Mouse (Mus musculus) lung, postnatal 10 days (tissue): ENCODE data around the gene Hkdc1.
"Not testable (repeated sequence)": the region's sequence is repeated elsewhere in the genome, so short reads cannot be mapped to it uniquely, and the experiment has no call there.

Source experiments
- DNase-seq: peaks from one replicate; pipeline ENCODE4 v3.0.0; 2021

Hkdc1 gene

GRCm38 (mm10) chr10:62422255-62422654 lies at the start of gene Hkdc1:
Gene Hkdc1 (minus strand): TSS chr10:62422491.
- DNase-seq, result peak; percentile 44

GRCm38 (mm10) chr10:62471105-62471504 lies 48.8 kb upstream of the Hkdc1 start:
- no peak for DNase-seq

- no peak for DNase-seq
Observed at GRCm38 (mm10) chr10:62469736-62470135, 47.4 kb upstream of the Hkdc1 start.

GRCm38 (mm10) chr10:62461321-62461720 lies 39.0 kb upstream of the Hkdc1 start:
- no peak for DNase-seq

- not testable (repeated sequence) for DNase-seq
Observed at GRCm38 (mm10) chr10:62452001-62452400, 29.7 kb upstream of the Hkdc1 start.

GRCm38 (mm10) chr10:62450280-62450640 lies 28.0 kb upstream of the Hkdc1 start:
- no peak for DNase-seq

GRCm38 (mm10) chr10:62449364-62450279 lies 27.3 kb upstream of the Hkdc1 start, which contains the start of the genes 4930507D05Rik and Supv3l1:
Gene 4930507D05Rik (plus strand): TSS chr10:62449489.
Gene Supv3l1 (minus strand): TSS chr10:62449738.
- peak; percentile 92 for DNase-seq

- no peak for DNase-seq
Observed at GRCm38 (mm10) chr10:62430427-62430826, 8.1 kb upstream of the Hkdc1 start.

GRCm38 (mm10) chr10:62425081-62425871 lies 3.0 kb upstream of the Hkdc1 start:
- DNase-seq, result peak; percentile 15

GRCm38 (mm10) chr10:62421127-62421526 lies 1.2 kb downstream of the Hkdc1 start:
- no peak for DNase-seq

GRCm38 (mm10) chr10:62420399-62420798 lies 1.9 kb downstream of the Hkdc1 start:
- no peak for DNase-seq

GRCm38 (mm10) chr10:62419422-62419821 lies 2.9 kb downstream of the Hkdc1 start:
- no peak for DNase-seq

- DNase-seq, result no peak
Observed at GRCm38 (mm10) chr10:62418831-62419356, 3.4 kb downstream of the Hkdc1 start.

GRCm38 (mm10) chr10:62413606-62413982 lies 8.7 kb downstream of the Hkdc1 start:
- peak; percentile 46 for DNase-seq

GRCm38 (mm10) chr10:62412906-62413605 lies 9.2 kb downstream of the Hkdc1 start:
- DNase-seq, result peak; percentile 47

- DNase-seq, result no peak
Observed at GRCm38 (mm10) chr10:62411431-62412410, 10.6 kb downstream of the Hkdc1 start.

- peak; percentile 81 for DNase-seq
Observed at GRCm38 (mm10) chr10:62410943-62411342, 11.3 kb downstream of the Hkdc1 start.

- DNase-seq, result peak; percentile 78
Observed at GRCm38 (mm10) chr10:62404901-62405300, 17.4 kb downstream of the Hkdc1 start.

GRCm38 (mm10) chr10:62401641-62402111 lies 20.6 kb downstream of the Hkdc1 start:
- peak; percentile 14 for DNase-seq

GRCm38 (mm10) chr10:62383011-62383410 lies 39.3 kb downstream of the Hkdc1 start:
- no peak for DNase-seq

GRCm38 (mm10) chr10:62380936-62381335 lies 41.4 kb downstream of the Hkdc1 start:
- no peak for DNase-seq
